Mouse (Mus musculus) mouse trophoblast stem cell (cell line): ENCODE results near the gene Iqch.

ENCODE experiments used
- in situ Hi-C, 2 experiments: fragments of 300-500 bp; cut with MseI, MboI; formaldehyde crosslinking; loops; 2 replicates in 1 of 2; 3 replicates in 1 of 2; pipeline ENCODE4 v1.15.1; 2025

The Iqch gene

DNA sequence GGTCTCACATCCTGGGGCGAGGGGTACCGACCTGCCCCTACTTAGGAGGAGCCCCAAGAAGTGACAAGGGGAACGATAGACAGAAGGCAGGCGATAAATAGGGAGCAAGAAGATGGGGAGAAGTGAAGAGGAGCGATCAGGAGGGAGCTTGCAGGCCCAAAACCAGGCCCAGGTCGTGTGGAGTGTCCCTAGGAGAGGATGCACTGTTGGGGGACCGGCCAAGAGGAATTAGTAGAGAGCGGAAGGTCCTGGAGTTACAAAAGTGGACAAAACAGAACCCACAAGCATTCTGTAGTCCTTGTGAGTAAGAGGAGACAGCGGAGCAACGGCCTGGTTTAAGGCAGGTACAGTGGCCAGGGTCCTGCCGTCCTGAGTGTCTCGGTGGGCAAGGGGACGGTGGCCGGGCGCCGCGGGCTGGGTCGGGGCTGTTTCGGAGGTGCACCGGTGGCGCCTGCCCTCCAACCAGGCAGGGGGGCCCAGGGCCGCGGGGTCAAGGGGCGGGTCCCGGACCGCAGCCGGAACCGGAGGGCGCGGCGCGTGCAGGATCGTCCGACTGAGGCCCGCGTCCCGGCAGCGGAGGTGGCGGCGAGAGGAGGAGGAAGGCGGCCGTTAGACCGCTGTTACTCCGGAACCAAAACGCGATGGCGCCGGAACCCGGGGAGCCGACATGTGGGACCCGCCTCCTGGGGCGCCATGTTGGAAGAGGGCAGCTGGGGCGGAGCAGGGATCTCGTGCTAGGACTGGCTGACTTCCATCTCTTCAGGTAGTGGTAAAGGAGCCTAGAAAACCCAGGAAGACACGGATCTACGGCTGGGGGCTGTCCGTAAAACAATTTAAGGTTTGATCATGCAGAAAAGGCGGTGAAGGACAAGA, 224.8 kb downstream of the Iqch start, which contains the start of gene Map2k5:
Gene Map2k5, minus strand, starts transcription at position 633 of the 873 bp plus-strand sequence.
- in situ Hi-C loops: no loop called here

- in situ Hi-C loops: no loop called here
Observed at GRCm38 (mm10) chr9:63373315-63373714, 229.0 kb downstream of the Iqch start.

GRCm38 (mm10) chr9:63372541-63372940, 229.8 kb downstream of the Iqch start:
- in situ Hi-C loops: no loop called here
